Mouse (Mus musculus) adrenal gland, postnatal 4 days (tissue): ENCODE measurements around the gene Ankrd44. TPM values are rescaled to one million over a fixed set of nuclear protein-coding genes. Genes with fewer than 3 reads are reported as not detected.

Experiments used
- DNase-seq, 2 experiments: peaks; one replicate each; pipeline ENCODE4 v3.0.0; 2021 to 2022; ENCODE audit warnings: low spot score in 2 of 2, mixed read lengths in 2 of 2
- total RNA-seq, 2 experiments: library from RNA; stranded (reverse); gene quantifications; 2 replicates each; pipeline ENCODE4 v1.2.3; 2021

Ankrd44 gene
- total RNA-seq, 2 experiments from 2014 or later = 38.2 TPM

- DNase-seq = no peak
These were observed 2.5 kb downstream of the Ankrd44 start for GRCm38 (mm10) chr1:54923366-54924308.

- DNase-seq = no peak
These were observed 3.5 kb downstream of the Ankrd44 start for GRCm38 (mm10) chr1:54922707-54923106.

GRCm38 (mm10) chr1:54922025-54922574 lies 4.1 kb downstream of the Ankrd44 start:
- DNase-seq = no peak

GRCm38 (mm10) chr1:54920132-54920531 lies 6.1 kb downstream of the Ankrd44 start:
- no peak for DNase-seq

GRCm38 (mm10) chr1:54916456-54916855 lies 9.7 kb downstream of the Ankrd44 start:
- no peak for DNase-seq

- no peak for DNase-seq
These were observed 11.8 kb downstream of the Ankrd44 start for GRCm38 (mm10) chr1:54914387-54914786.

GRCm38 (mm10) chr1:54913379-54913873 lies 12.8 kb downstream of the Ankrd44 start:
- DNase-seq = no peak

GRCm38 (mm10) chr1:54913063-54913335 lies 13.2 kb downstream of the Ankrd44 start:
- no peak for DNase-seq

- DNase-seq = no peak
These were observed 13.7 kb downstream of the Ankrd44 start for GRCm38 (mm10) chr1:54912290-54913062.

- no peak for DNase-seq
These were observed 15.0 kb downstream of the Ankrd44 start for GRCm38 (mm10) chr1:54911256-54911610.

- no peak for DNase-seq
These were observed 15.5 kb downstream of the Ankrd44 start for GRCm38 (mm10) chr1:54910489-54911255.

- DNase-seq = no peak
These were observed 17.4 kb downstream of the Ankrd44 start for GRCm38 (mm10) chr1:54908786-54909185.

- no peak for DNase-seq
These were observed 19.0 kb downstream of the Ankrd44 start for GRCm38 (mm10) chr1:54907066-54907639.

- no peak for DNase-seq
These were observed 19.9 kb downstream of the Ankrd44 start for GRCm38 (mm10) chr1:54906322-54906721.

- DNase-seq = no peak
These were observed 20.6 kb downstream of the Ankrd44 start for GRCm38 (mm10) chr1:54905632-54906031.

GRCm38 (mm10) chr1:54904165-54904564 lies 22.0 kb downstream of the Ankrd44 start:
- no peak for DNase-seq

- DNase-seq = no peak
These were observed 23.4 kb downstream of the Ankrd44 start for GRCm38 (mm10) chr1:54902689-54903246.

- DNase-seq = no peak
These were observed 25.1 kb downstream of the Ankrd44 start for GRCm38 (mm10) chr1:54901084-54901483.

GRCm38 (mm10) chr1:54899247-54899646 lies 26.9 kb downstream of the Ankrd44 start:
- no peak for DNase-seq

GRCm38 (mm10) chr1:54898656-54899084 lies 27.5 kb downstream of the Ankrd44 start:
- DNase-seq = no peak
